Mouse (Mus musculus) lung, postnatal 14 days (tissue): Measurements from ENCODE around the gene Dram1.

ENCODE experiments used
- DNase-seq: peaks from one replicate; pipeline ENCODE4 v3.0.0; 2021

Gene Dram1

GRCm38 (mm10) chr10:88281699-88282098, 97.2 kb downstream of the Dram1 start:
- DNase-seq = no peak

- no peak for DNase-seq
These were observed 104.8 kb downstream of the Dram1 start for GRCm38 (mm10) chr10:88274045-88274444.
